Mouse (Mus musculus) neural tube, embryonic 12.5 days (tissue): Measurements from ENCODE around the gene Astn2. TPM values are rescaled to one million over a fixed set of nuclear protein-coding genes. Genes with fewer than 3 reads are reported as not detected.

Source experiments
- ATAC-seq: fragments of 200-750 bp; cut with Nextera tagmentation; 2 replicates; pipeline ENCODE4 v1.8.0; 2017; ENCODE audit warnings: low read depth, mild to moderate bottlenecking, moderate TSS enrichment, moderate library complexity; ENCODE audit not compliant: low FRiP score
- H3K27ac ChIP-seq: fragments of 300-500 bp; sonication (generic); 2 replicates; pipeline ENCODE4 v1.5.1; 2016
- H3K27me3 ChIP-seq: fragments of 300-500 bp; sonication (generic); replicated peaks from 2 replicates; pipeline ENCODE4 v1.6.1; 2016; ENCODE audit warnings: mild to moderate bottlenecking
- H3K36me3 ChIP-seq: fragments of 300-500 bp; sonication (generic); 2 replicates; pipeline ENCODE4 v1.6.1; 2016; ENCODE audit warnings: mild to moderate bottlenecking
- H3K4me1 ChIP-seq: fragments of 300-500 bp; sonication (generic); 2 replicates; pipeline ENCODE4 v1.6.1; 2016
- H3K4me2 ChIP-seq: fragments of 300-500 bp; sonication (generic); replicated peaks from 2 replicates; pipeline ENCODE4 v1.6.1; 2016; ENCODE audit warnings: mild to moderate bottlenecking
- H3K4me3 ChIP-seq: fragments of 300-500 bp; sonication (generic); 2 replicates; pipeline ENCODE4 v1.5.1; 2016
- H3K9ac ChIP-seq: fragments of 300-500 bp; sonication (generic); 2 replicates; pipeline ENCODE4 v1.6.1; 2016; ENCODE audit warnings: mild to moderate bottlenecking
- H3K9me3 ChIP-seq: fragments of 300-500 bp; sonication (generic); 2 replicates; pipeline ENCODE4 v1.6.1; 2016; ENCODE audit warnings: mild to moderate bottlenecking
- WGBS: fragments of 180-500 bp; shearing (Covaris S2); methylation state at CpG from one replicate; pipeline ENCODE4 v1.1.7; 2016; 5-methylcytosine and 5-hydroxymethylcytosine counted together
- polyA plus RNA-seq: library from polyadenylated mRNA; unstranded; fragments of >200 nt; fragmentation: Nextera tagmentation; extraction: Ambion mirVana; gene quantifications from 2 replicates; pipeline ENCODE4 v1.2.1, GENCODE M21; 2016

Astn2 gene
- polyA plus RNA-seq, 1 experiment from 2014 or later, result 1.9 TPM

DNA sequence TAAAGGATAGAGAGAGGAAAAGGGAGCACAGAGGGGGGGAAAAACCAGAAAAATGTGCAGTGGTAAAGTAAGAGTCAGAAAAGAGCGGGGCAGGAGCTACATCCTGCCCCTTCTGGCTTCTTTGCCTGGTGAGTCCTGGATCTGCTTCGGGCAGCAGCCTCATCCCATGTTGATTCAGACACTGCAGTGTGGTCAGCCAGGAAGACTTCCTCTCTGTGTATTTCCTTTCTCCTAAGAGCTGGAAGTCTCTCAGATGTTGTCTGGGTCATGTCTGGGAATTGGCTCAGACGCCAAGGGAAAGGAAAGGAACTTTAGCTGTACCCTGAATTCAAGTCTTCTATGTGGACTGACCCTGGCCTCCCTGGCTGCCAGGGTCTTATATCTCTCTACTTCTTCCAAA is 976.9 kb downstream of the Astn2 start:
- H3K9ac ChIP-seq, result no peak overlapping the region
- no peak for ATAC-seq
- WGBS, result 86% methylated on average over 3 of the region's 3 CpGs

DNA sequence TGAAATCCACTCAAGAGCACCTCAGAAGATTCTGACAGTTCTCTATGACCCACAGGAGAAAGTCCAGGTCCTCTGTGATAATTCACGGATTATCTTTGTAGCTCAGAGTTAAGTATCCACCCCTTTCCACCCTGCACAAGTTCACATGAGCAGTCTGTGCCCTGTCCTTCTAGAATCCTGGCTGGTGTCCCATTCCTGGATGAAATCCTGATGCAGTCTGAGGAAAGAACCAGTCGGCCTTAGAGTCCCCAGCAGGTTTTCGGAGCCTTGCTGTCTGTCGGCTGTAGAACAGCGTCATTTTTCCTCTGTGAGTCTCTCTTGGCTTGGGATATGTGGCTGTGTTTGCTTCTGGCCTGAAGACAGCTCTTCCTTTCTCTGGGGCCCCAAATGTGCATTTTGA is 978.0 kb downstream of the Astn2 start:
- WGBS, result 85% methylated on average over 5 of the region's 5 CpGs
- ATAC-seq, result no peak
- Histone ChIP-seq H3K36me3 (no peaks in the 10 kb centered on the region), H3K4me3 (no peak overlapping the region), H3K27ac (no peak overlapping the region), H3K27me3 (no peaks in the 10 kb centered on the region), H3K4me1 (no peaks in the 10 kb centered on the region), H3K9me3 (no peaks in the 10 kb centered on the region), H3K4me2 (no peak overlapping the region), H3K9ac (no peak overlapping the region)

More for the DNA sequence above, 976.9 kb downstream of the Astn2 start:
- Histone ChIP-seq H3K4me1 (no peaks in the 10 kb centered on the region), H3K36me3 (no peaks in the 10 kb centered on the region), H3K4me3 (no peak overlapping the region), H3K9me3 (no peaks in the 10 kb centered on the region), H3K27ac (no peak overlapping the region), H3K27me3 (no peaks in the 10 kb centered on the region), H3K4me2 (no peak overlapping the region)

DNA sequence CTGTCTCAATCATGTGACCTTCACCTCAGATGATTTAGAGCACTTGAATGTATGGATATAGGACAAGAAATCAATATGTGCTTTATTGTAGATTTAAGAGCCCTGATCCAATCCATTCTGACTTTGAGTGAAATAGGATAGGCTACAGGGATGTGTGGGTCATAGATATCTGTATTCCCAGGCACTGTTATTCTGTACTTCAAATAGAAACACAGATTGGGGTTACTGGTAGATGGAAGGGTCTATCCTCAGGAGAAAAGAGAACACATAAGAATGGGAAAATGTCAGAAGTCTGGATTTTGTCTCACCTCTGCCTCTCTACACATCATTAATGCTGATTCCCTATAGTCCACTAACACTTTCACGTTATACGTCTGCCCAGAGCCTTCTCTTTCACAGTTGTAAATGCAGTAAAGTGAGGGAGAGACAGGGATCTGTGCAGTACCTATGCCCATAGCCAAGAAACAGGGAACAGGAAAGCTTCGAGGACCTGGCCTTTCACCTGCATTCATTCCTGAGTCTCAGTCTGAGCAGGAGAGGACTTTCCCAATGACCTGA is 981.3 kb downstream of the Astn2 start:
- Histone ChIP-seq H3K36me3 (no peaks in the 10 kb centered on the region), H3K4me2 (no peak overlapping the region), H3K9ac (no peak overlapping the region), H3K27me3 (no peaks in the 10 kb centered on the region), H3K9me3 (no peaks in the 10 kb centered on the region), H3K4me3 (no peak overlapping the region), H3K27ac (no peak overlapping the region), H3K4me1 (peaks cover 5% of the 10 kb centered on the region)
- no peak for ATAC-seq
- WGBS, result 85% methylated on average over 3 of the region's 3 CpGs

DNA sequence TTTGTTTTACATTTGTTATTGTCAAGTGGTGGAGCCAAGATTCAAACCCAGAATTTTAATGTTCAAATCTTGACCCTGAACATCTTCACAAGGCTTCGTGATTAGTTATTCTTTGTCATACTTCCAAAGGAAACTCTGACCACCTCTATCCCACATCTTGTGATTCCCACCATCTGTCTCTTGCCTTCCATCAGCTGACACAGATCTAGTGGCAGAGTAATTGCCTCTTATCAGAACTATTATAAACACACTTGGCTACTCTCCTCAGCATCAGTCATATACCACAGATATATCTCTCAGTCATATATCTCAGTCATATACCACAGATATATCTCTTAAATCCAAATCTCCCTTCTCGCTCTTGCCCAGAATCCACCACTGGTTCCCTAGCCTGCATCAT is 983.1 kb downstream of the Astn2 start:
- H3K27ac ChIP-seq, result no peak overlapping the region
- WGBS, result 85% methylated on average over 2 of the region's 2 CpGs
- no peaks in the 10 kb centered on the region for H3K9me3 ChIP-seq
- no peak for ATAC-seq
- no peak overlapping the region for H3K9ac ChIP-seq
- H3K4me1 ChIP-seq, result peaks cover 5% of the 10 kb centered on the region
- H3K4me3 ChIP-seq, result no peak overlapping the region
- no peaks in the 10 kb centered on the region for H3K36me3 ChIP-seq
- no peaks in the 10 kb centered on the region for H3K27me3 ChIP-seq
- no peak overlapping the region for H3K4me2 ChIP-seq

DNA sequence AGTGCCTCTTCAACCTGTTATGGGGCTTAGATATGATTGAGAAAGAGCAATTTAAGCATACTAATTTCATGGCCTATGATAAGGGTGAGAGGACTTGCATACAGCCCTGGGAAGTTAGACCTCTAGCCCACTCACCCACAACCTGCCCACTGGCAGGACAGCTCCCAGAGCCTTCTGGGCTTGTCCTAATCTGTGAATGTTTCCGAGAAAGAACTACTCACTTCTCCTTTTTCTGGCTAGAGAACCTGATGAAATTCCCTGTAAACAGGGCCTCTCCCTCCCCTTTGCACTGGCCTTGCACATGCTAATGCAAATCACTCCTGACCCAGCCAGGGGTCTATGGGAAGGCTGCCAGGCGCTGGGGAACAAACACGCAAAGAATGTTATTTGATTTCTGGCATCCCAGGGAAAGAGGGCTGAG is 983.9 kb downstream of the Astn2 start:
- Histone ChIP-seq H3K9ac (no peak overlapping the region), H3K9me3 (no peaks in the 10 kb centered on the region), H3K4me1 (peaks cover 5% of the 10 kb centered on the region), H3K4me2 (no peak overlapping the region), H3K4me3 (no peak overlapping the region), H3K36me3 (no peaks in the 10 kb centered on the region), H3K27me3 (no peaks in the 10 kb centered on the region), H3K27ac (no peak overlapping the region)
- 7% methylated on average over 3 of the region's 3 CpGs for WGBS
- ATAC-seq, result peak; percentile 78

DNA sequence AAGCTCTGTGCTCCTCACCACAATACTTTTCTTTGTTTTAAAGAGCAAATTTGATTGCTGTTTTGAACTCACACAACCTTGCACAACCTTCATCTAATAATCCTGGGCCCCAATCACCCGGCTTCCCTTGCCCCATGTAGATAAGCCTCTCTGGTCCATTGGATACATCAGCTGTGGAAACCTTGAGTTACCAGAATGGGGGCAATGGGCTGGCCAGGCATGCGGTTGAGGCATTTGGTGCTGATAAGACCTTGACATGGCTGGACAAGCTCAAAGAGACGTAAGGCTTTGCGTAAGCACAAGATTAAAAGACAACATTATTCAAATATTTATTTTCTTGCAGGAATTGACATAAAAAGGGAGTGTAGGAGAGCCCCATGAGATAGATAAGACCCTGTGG is 988.9 kb downstream of the Astn2 start:
- H3K36me3 ChIP-seq, result no peaks in the 10 kb centered on the region
- no peak overlapping the region for H3K9ac ChIP-seq
- no peaks in the 10 kb centered on the region for H3K27me3 ChIP-seq
- H3K9me3 ChIP-seq, result no peaks in the 10 kb centered on the region
- H3K4me3 ChIP-seq, result no peak overlapping the region
- WGBS, result 91% methylated on average over 4 of the region's 4 CpGs
- H3K27ac ChIP-seq, result no peak overlapping the region
- peaks cover 3% of the 10 kb centered on the region for H3K4me1 ChIP-seq
- no peak for ATAC-seq
- no peak overlapping the region for H3K4me2 ChIP-seq

DNA sequence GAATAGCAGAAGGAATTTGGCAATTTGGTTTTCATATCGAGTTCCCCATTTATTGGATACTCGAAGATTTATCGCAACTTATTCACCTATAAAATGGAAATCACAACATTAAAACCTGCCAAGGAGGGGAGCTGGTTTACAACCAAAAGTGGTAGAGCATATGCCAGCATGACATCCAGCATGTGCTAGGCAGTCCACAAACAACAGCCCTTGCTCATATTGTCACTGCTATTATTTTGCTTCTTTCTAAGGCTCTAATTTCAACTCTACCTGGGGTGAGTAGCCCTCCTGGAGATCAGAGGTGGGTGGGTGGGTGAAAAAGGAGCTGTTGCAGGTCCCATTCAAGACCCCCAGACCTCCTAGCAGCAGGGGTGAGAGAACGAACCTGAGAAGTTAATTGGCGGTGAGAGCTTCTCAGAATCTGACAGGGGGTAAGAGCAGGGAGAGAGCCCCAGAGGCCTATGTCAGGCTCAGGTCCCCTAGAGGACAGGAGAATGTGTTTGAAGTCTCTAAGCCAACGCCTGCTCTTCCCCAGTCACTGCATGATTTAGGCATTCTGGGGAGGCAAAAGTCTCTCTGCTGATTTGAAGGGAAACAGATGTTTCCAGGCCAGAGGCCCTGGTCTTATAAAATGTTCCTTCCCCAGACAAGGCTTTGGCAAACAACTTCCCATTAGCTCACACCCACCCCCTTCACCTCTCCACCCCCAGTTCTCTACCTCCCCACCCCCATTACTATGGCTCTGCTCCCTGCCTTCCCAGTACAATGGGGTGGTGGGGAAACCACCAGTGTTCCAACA is 1001.4 kb downstream of the Astn2 start:
- WGBS, result 69% methylated on average over 6 of the region's 6 CpGs
- Histone ChIP-seq H3K27me3 (no peaks in the 10 kb centered on the region), H3K4me2 (no peak overlapping the region), H3K9me3 (no peaks in the 10 kb centered on the region), H3K9ac (no peak overlapping the region), H3K36me3 (no peaks in the 10 kb centered on the region), H3K27ac (no peak overlapping the region), H3K4me3 (no peak overlapping the region), H3K4me1 (no peaks in the 10 kb centered on the region)
- no peak for ATAC-seq

DNA sequence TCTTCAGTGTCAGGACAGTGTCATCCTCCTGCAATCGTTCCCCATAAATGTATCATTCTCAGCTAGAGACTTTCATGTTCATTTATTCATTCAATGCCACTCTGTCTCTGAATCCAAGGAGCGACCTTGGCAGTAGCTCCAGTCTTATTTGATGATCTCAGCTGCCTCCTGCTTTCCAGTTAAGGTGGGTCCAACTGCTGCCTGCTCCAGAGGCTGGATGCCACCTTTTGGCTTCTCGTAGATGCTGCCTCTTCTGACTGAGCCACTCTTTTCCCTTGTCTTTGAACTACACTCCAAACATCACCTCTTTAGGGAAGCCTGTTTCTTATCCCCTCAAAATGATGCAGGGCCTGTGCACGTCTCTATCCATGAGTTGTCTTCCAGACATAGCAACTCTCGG is 1002.1 kb downstream of the Astn2 start:
- Histone ChIP-seq H3K4me3 (no peak overlapping the region), H3K27me3 (no peaks in the 10 kb centered on the region), H3K36me3 (no peaks in the 10 kb centered on the region), H3K9me3 (no peaks in the 10 kb centered on the region), H3K4me2 (no peak overlapping the region), H3K4me1 (no peaks in the 10 kb centered on the region), H3K9ac (no peak overlapping the region), H3K27ac (no peak overlapping the region)
- ATAC-seq, result no peak
- WGBS, result 82% methylated on average over 5 of the region's 5 CpGs

DNA sequence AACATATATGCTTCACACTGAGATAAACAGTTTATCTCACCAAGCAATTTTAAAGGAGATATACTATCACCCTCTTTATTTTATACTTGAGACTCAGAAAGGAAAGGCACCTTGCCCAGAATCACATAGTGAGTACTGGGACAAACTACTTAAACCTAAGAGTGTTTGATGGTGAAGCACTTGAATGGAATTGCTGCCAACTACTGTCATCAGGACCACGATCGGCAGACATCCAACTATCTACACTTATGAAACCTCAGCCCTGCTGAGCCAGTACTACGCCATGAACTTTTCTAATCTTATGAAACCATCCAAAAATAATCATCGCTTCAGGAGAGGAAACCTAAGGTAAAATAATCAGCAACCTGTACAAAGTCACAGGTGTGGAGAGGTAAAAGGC is 1005.0 kb downstream of the Astn2 start:
- no peaks in the 10 kb centered on the region for H3K27me3 ChIP-seq
- H3K4me1 ChIP-seq, result no peaks in the 10 kb centered on the region
- H3K9ac ChIP-seq, result no peak overlapping the region
- ATAC-seq, result no peak
- WGBS, result 98% methylated on average over 4 of the region's 4 CpGs
- no peak overlapping the region for H3K4me3 ChIP-seq
- H3K27ac ChIP-seq, result no peak overlapping the region
- H3K4me2 ChIP-seq, result no peak overlapping the region
- no peaks in the 10 kb centered on the region for H3K9me3 ChIP-seq
- H3K36me3 ChIP-seq, result no peaks in the 10 kb centered on the region

DNA sequence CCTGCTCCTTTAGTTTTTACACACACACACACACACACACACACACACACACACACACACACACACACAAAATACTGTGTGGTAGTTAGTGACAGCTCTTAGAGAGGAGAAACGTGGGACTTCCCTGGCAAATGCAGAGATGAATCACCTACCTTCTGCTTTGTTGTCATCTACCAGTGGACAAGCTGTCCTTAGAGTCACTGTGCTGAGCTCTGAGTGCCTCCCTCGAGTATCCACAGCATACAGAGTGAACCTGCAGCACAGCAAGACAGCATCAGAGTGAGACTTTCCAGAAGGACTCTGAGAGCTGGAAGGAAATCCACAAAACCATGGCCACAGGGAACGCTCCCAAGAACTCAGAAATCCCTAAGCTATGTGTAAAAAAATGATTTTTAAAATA is 1007.6 kb downstream of the Astn2 start:
- H3K27me3 ChIP-seq, result no peaks in the 10 kb centered on the region
- H3K9ac ChIP-seq, result no peak overlapping the region
- H3K4me3 ChIP-seq, result no peak overlapping the region
- WGBS, result 72% methylated on average over 3 of the region's 3 CpGs
- H3K4me2 ChIP-seq, result no peak overlapping the region
- H3K9me3 ChIP-seq, result no peaks in the 10 kb centered on the region
- H3K27ac ChIP-seq, result no peak overlapping the region
- H3K4me1 ChIP-seq, result no peaks in the 10 kb centered on the region
- ATAC-seq, result no peak
- H3K36me3 ChIP-seq, result no peaks in the 10 kb centered on the region

DNA sequence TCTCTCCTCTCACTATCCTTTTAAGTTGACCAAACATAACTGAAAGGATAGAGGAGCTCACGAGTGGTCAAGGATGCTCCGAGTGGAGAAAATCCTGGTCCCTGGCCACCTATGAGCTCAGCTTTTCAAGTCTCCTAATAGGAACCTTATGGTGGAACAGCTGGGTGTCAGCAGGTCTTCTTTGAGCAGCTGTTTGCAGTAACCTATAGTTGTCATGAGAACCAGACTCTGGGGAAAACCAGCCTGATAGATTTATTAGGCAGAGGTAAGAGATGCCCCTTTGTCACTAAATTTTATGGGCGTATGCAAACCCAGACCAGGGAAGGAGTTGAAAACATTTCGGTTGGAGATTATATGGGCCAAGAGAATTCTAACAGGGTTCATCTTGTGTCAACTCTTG is 1013.4 kb downstream of the Astn2 start:
- Histone ChIP-seq H3K27me3 (no peaks in the 10 kb centered on the region), H3K4me3 (no peak overlapping the region), H3K9ac (no peak overlapping the region), H3K4me2 (no peak overlapping the region), H3K27ac (no peak overlapping the region), H3K4me1 (no peaks in the 10 kb centered on the region), H3K9me3 (no peaks in the 10 kb centered on the region), H3K36me3 (no peaks in the 10 kb centered on the region)
- 42% methylated on average over 4 of the region's 4 CpGs for WGBS
- ATAC-seq, result no peak

DNA sequence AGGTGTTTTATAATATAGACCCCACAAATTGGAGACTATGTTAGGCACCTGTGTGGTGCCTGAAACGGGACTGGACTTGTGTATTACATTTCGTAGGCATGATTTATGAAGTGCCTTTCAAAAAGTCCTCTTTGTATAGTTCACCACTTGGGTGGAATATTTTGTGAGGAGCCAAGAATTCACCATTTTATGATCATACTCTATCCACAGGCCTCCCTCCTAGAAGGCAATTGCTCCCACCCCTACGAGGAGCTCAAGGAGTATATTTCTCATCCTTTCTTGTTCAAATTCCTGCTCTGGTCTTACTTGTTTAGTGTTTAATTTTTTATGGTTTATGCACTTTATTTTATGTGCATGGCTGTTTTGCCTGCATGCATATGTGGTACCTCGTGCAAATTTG is 1021.3 kb downstream of the Astn2 start:
- H3K36me3 ChIP-seq, result no peaks in the 10 kb centered on the region
- H3K9me3 ChIP-seq, result no peaks in the 10 kb centered on the region
- H3K27ac ChIP-seq, result no peak overlapping the region
- 75% methylated on average over 4 of the region's 4 CpGs for WGBS
- no peaks in the 10 kb centered on the region for H3K4me1 ChIP-seq
- H3K9ac ChIP-seq, result no peak overlapping the region
- H3K4me3 ChIP-seq, result no peak overlapping the region
- H3K4me2 ChIP-seq, result no peak overlapping the region
- no peaks in the 10 kb centered on the region for H3K27me3 ChIP-seq
- ATAC-seq, result no peak

DNA sequence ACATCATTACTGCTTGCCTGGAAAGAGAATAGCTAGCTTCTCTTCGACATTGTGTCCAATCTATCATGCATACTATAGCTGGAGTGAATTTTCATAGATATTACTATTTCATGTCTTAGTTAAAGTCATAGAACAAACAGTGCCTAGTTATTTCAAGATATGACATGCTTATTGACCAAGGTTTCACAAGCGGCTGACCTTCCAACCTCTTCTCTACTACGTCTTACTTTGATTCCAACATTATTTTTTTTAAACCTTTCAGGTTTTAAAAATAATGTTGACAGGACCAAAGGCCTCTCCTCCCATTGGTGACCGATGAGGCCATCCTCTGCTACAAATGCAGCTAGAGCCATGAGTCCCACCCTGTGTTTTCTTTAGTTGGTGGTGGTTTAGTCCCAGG is 1025.0 kb downstream of the Astn2 start:
- Histone ChIP-seq H3K27ac (no peak overlapping the region), H3K9ac (no peak overlapping the region), H3K4me3 (no peak overlapping the region), H3K9me3 (no peaks in the 10 kb centered on the region), H3K4me1 (no peaks in the 10 kb centered on the region), H3K27me3 (no peaks in the 10 kb centered on the region), H3K36me3 (no peaks in the 10 kb centered on the region), H3K4me2 (no peak overlapping the region)
- ATAC-seq, result no peak
- 91% methylated on average over 4 of the region's 4 CpGs for WGBS
